Mouse (Mus musculus): ENCODE measurements around the gene Olfr1389.

GRCm38 (mm10) chr11:49383133-49383532 is 39.7 kb upstream of the Olfr1389 start:
- no peak for TF ChIP-seq CTCF (IDR thresholded peaks at IDR 0.05; ENCODE audit: extremely low read depth, insufficient read depth, low read length)
- TF ChIP-seq POLR2A (IDR thresholded peaks at IDR 0.05; ENCODE audit: extremely low read depth, insufficient read depth, low read length) = no peak
